In genomic region chr13:99056432-99057292, GRCm38 (mm10) we compare ENCODE assay signal across 12 mouse cellular contexts.
DNase-seq lines count a peak whose midpoint lies in the region; ATAC-seq and TF ChIP-seq lines count a peak whose summit lies in the region.
"Had no signal": no experiment of that assay in that cellular context is flagged by ENCODE, and none has a peak within 500 bp of the region (broad histone marks: within the 10 kb centered on the region; RNA-seq: fewer than 3 reads in every experiment).

No protein-coding gene starts in this region.

- no peak overlapping the region for H3K9ac ChIP-seq in midbrain, embryonic 13.5 days (replicated peaks)
- H3K9ac ChIP-seq: embryonic facial prominence, embryonic 12.5 days had no signal

- DNase-seq in gastrocnemius, adult 2 months, result no peak
- no peak for DNase-seq in gastrocnemius, postnatal 25 days
- DNase-seq in MN1 (ENCODE audit: low spot score), result peak; percentile 44
- peak; percentile 27 for DNase-seq in heart, postnatal 4 days
- no peak for DNase-seq in urinary bladder, postnatal 4 days (ENCODE audit: low spot score in 2 of 2)
- no peak for DNase-seq in gastrocnemius, adult 8-10 months (ENCODE audit: low spot score in 2 of 2)
- DNase-seq in frontal cortex, postnatal 14 days (ENCODE audit: low spot score in 2 of 2), result no peak
- DNase-seq: kidney, adult 11 months; liver had no signal

- 0 out of 2 replicates have a peak overlapping the region, but pooled peaks have one; percentile 9 for H3K4me2 ChIP-seq in midbrain, embryonic 13.5 days (replicated peaks)
- H3K4me2 ChIP-seq: embryonic facial prominence, embryonic 12.5 days had no signal

- peak; percentile 55; the same call in 1 of the 2 replicates for ATAC-seq in midbrain, embryonic 13.5 days

- WGBS in midbrain, embryonic 13.5 days, result 54% methylated on average over 19 of the region's 19 CpGs

- H3K36me3 ChIP-seq in midbrain, embryonic 13.5 days, result no peaks in the 10 kb centered on the region
- H3K36me3 ChIP-seq: embryonic facial prominence, embryonic 12.5 days had no signal

- intact Hi-C loops in gastrocnemius, adult 2 months (cut with DNase I), result no loop called here

- TF ChIP-seq CTCF in gastrocnemius, adult 2 months (IDR thresholded peaks at IDR 0.05), result no peak

- no peaks in the 10 kb centered on the region for H3K9me3 ChIP-seq in midbrain, embryonic 13.5 days
- H3K9me3 ChIP-seq: embryonic facial prominence, embryonic 12.5 days had no signal

- no peaks in the 10 kb centered on the region for H3K27me3 ChIP-seq in midbrain, embryonic 13.5 days
- H3K27me3 ChIP-seq: embryonic facial prominence, embryonic 12.5 days had no signal

- no peak overlapping the region for H3K4me3 ChIP-seq in gastrocnemius, adult 2 months
- no peak overlapping the region for H3K4me3 ChIP-seq in midbrain, embryonic 13.5 days (replicated peaks)
- H3K4me3 ChIP-seq: embryonic facial prominence, embryonic 12.5 days; megakaryocyte, embryonic 14.5 days had no signal

- H3K4me1 ChIP-seq in midbrain, embryonic 13.5 days (replicated peaks), result peaks cover 18% of the 10 kb centered on the region
- H3K4me1 ChIP-seq: embryonic facial prominence, embryonic 12.5 days; megakaryocyte, embryonic 14.5 days had no signal

- H3K27ac ChIP-seq in gastrocnemius, adult 2 months, result peak overlapping the region; percentile 62
- peak overlapping the region; percentile 56 for H3K27ac ChIP-seq in midbrain, embryonic 13.5 days
- H3K27ac ChIP-seq: embryonic facial prominence, embryonic 12.5 days had no signal

Comparison
In these comparisons a context has a peak if more than half of its experiments do, and no peak if none do; other contexts are left out.
1. DNase-seq: peak in MN1 (single experiment) and heart, postnatal 4 days (single experiment); none in gastrocnemius, adult 2 months (single experiment), gastrocnemius, postnatal 25 days (single experiment), urinary bladder, postnatal 4 days (0 of 2), gastrocnemius, adult 8-10 months (0 of 2) and frontal cortex, postnatal 14 days (0 of 2).